Mouse (Mus musculus) kidney, embryonic 14.5 days (tissue): Measurements from ENCODE around the gene Vars. TPM values are rescaled to one million over a fixed set of nuclear protein-coding genes. Genes with fewer than 3 reads are reported as not detected.
"Not testable (repeated sequence)": the region's sequence is repeated elsewhere in the genome, so short reads cannot be mapped to it uniquely, and the experiment has no call there.

ENCODE experiments used
- ATAC-seq: fragments of 200-750 bp; cut with Nextera tagmentation; 2 replicates; pipeline ENCODE4 v1.8.0; 2017; ENCODE audit warnings: moderate number of reproducible peaks, mild to moderate bottlenecking, moderate TSS enrichment, moderate library complexity; ENCODE audit not compliant: low FRiP score, low TSS enrichment
- H3K27ac ChIP-seq: fragments of 300-500 bp; sonication (generic); 2 replicates; pipeline ENCODE4 v1.5.1; 2014; ENCODE audit warnings: low read depth, mild to moderate bottlenecking, low read length, moderate library complexity, mixed read lengths
- H3K27me3 ChIP-seq: fragments of 300-500 bp; sonication (generic); 2 replicates; pipeline ENCODE4 v1.6.1; 2014; ENCODE audit warnings: mild to moderate bottlenecking, low read length; ENCODE audit not compliant: control insufficient read depth, insufficient read depth
- H3K36me3 ChIP-seq: fragments of 300-500 bp; sonication (generic); 2 replicates; pipeline ENCODE4 v1.6.1; 2014; ENCODE audit warnings: low read length, mixed read lengths; ENCODE audit not compliant: control insufficient read depth, insufficient read depth
- H3K4me1 ChIP-seq: fragments of 300-500 bp; sonication (generic); 2 replicates; pipeline ENCODE4 v1.6.1; 2014; ENCODE audit warnings: low read length, mixed read lengths; ENCODE audit not compliant: control insufficient read depth, insufficient read depth
- H3K4me2 ChIP-seq: fragments of 300-500 bp; sonication (generic); replicated peaks from 2 replicates; pipeline ENCODE4 v1.6.1; 2014; ENCODE audit warnings: low read depth, mild to moderate bottlenecking, low read length
- H3K4me3 ChIP-seq: fragments of 300-500 bp; sonication (generic); 2 replicates; pipeline ENCODE4 v1.5.1; 2014; ENCODE audit warnings: mild to moderate bottlenecking, low read length
- H3K9ac ChIP-seq: fragments of 300-500 bp; sonication (generic); 2 replicates; pipeline ENCODE4 v1.6.1; 2014; ENCODE audit warnings: low read depth, mild to moderate bottlenecking, low read length, moderate library complexity
- H3K9me3 ChIP-seq: fragments of 300-500 bp; sonication (generic); 2 replicates; pipeline ENCODE4 v1.6.1; 2016; ENCODE audit warnings: low read length; ENCODE audit not compliant: control insufficient read depth
- WGBS: fragments of 180-500 bp; shearing (Covaris S2); extraction: QIAGEN DNeasy Blood & Tissue Kit; methylation state at CpG from one replicate; pipeline ENCODE4 v1.1.7; 2014; 5-methylcytosine and 5-hydroxymethylcytosine counted together
- polyA plus RNA-seq: library from polyadenylated mRNA; unstranded; fragments of >200 nt; fragmentation: Nextera tagmentation; extraction: Ambion mirVana; gene quantifications from 2 replicates; pipeline ENCODE4 v1.2.1, GENCODE M21; 2014

Vars gene
- polyA plus RNA-seq, 1 experiment from 2014 or later: 137 TPM

DNA sequence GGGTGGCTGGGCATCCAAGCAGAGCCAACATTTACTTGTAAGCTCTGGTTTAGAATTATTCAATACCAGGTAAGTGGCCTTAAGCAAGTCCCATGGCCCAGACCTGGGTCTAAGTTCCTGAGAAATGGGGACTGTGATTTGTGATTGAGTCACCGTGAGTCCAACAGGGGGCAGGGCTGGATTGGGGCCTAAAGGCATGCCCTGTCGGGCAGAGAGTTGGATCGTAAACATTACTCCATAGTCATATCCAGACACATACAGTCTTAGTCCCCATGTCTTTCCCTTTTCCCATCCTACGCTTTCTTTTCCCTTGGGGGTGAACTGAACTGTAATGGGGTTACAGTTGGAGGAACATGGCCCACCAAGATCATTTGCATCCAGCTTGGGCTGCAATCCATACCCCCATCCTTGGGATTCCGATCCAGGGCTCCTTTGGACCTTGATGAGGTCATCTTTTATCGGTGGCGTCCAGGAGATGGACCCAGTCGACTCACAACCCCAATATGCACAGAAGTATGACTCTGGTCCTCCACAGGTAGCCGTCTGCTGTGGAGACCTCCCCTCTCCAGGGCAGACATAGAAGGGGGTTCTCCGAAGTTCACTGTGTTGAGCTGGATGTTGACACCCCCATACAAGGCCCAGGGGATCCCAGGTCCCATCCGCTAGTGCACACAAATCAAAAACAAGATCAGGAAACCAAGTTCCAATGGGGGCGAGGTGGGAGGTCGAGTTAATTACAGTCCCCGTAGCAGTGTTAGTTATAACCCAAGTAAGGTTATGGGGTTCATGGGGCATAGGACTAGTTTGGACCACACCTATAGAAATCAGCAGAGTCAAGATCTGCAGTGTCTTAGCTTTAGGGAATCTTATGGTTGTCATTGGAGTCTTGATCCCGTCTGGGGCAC, 2.0 kb upstream of the Vars start:
- peak overlapping the region; percentile 97 for H3K4me2 ChIP-seq
- peaks cover 28% of the 10 kb centered on the region for H3K4me1 ChIP-seq
- H3K27ac ChIP-seq: no peak overlapping the region
- H3K36me3 ChIP-seq: peaks cover 16% of the 10 kb centered on the region; the same call in 1 of the 2 replicates
- 90% methylated on average over 15 of the region's 15 CpGs for WGBS
- H3K9ac ChIP-seq: peak overlapping the region; percentile 14; the same call in 1 of the 2 replicates
- peak overlapping the region; percentile 36; the same call in 1 of the 2 replicates for H3K4me3 ChIP-seq
- H3K9me3 ChIP-seq: no peaks in the 10 kb centered on the region
- ATAC-seq: no peak
- no peaks in the 10 kb centered on the region for H3K27me3 ChIP-seq

GRCm38 (mm10) chr17:34999871-35000716, 693 bp upstream of the Vars start:
- not testable (repeated sequence) for ATAC-seq, H3K9me3 ChIP-seq, H3K27me3 ChIP-seq
- H3K4me1 ChIP-seq: peaks cover 28% of the 10 kb centered on the region
- peak overlapping the region; percentile 98 for H3K27ac ChIP-seq
- H3K36me3 ChIP-seq: peaks cover 27% of the 10 kb centered on the region
- peak overlapping the region; percentile 95 for H3K4me3 ChIP-seq
- H3K9ac ChIP-seq: peak overlapping the region; percentile 86
- WGBS: 20% methylated on average over 29 of the region's 32 CpGs
- peak overlapping the region; percentile 97 for H3K4me2 ChIP-seq

- H3K36me3 ChIP-seq: peaks cover 39% of the 10 kb centered on the region
- peaks cover 28% of the 10 kb centered on the region for H3K4me1 ChIP-seq
- WGBS: under 1% methylated on average over 35 of the region's 35 CpGs
- no peaks in the 10 kb centered on the region for H3K9me3 ChIP-seq
- peak overlapping the region; percentile 97 for H3K4me2 ChIP-seq
- ATAC-seq: peak; percentile 9
- H3K9ac ChIP-seq: peak overlapping the region; percentile 86
- peak overlapping the region; percentile 98 for H3K27ac ChIP-seq
- peak overlapping the region; percentile 95 for H3K4me3 ChIP-seq
- H3K27me3 ChIP-seq: no peaks in the 10 kb centered on the region
Observed at GRCm38 (mm10) chr17:35001452-35002152, 815 bp downstream of the Vars start.

DNA sequence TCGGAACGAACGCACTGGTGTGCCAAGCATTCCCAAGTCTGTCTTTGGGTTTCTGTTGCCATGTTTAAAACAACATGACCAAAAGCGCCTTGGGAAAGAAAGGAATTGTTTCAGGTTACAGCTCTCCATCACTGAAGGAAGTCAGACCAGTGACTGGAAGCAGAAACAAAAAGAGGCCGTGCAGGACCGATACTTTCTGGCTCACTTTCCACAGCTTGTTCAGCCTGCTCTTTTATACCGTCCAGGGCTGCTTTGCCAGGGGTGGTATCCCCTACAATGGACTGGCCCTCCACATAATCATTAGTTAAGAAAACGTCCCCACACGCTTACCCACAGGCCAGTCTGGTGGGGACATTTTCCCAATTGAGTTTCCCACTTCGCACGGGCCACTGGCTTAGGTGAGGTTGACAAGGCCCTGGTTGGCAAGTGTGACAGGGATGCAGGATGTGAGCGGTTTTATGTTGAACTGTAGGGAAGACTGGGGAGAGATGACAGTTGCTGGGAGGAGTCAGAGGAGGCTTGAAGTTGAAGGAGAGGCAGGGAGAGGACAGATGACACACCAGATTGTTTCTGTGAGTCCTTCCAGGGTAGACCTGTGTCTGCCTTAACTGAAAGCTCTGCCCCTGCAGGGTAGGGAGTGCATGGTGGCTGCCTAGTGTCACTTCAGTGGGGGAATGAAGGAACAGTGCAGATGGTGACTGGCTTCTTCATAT, 1.5 kb downstream of the Vars start:
- Histone ChIP-seq H3K36me3 (peaks cover 45% of the 10 kb centered on the region), H3K4me1 (peaks cover 28% of the 10 kb centered on the region), H3K4me3 (peak overlapping the region; percentile 95), H3K9me3 (no peaks in the 10 kb centered on the region), H3K9ac (peak overlapping the region; percentile 86), H3K27ac (peak overlapping the region; percentile 98), H3K4me2 (peak overlapping the region; percentile 97), H3K27me3 (no peaks in the 10 kb centered on the region)
- WGBS: 5% methylated on average over 12 of the region's 12 CpGs
- no peak for ATAC-seq

- peaks cover 47% of the 10 kb centered on the region for H3K36me3 ChIP-seq
- H3K27me3 ChIP-seq: no peaks in the 10 kb centered on the region
- 50% methylated on average over 9 of the region's 9 CpGs for WGBS
- H3K9ac ChIP-seq: peak overlapping the region; percentile 86; the same call in 1 of the 2 replicates
- no peak overlapping the region for H3K27ac ChIP-seq
- peaks cover 28% of the 10 kb centered on the region for H3K4me1 ChIP-seq
- H3K4me3 ChIP-seq: peak overlapping the region; percentile 95
- no peak for ATAC-seq
- H3K4me2 ChIP-seq: peak overlapping the region; percentile 97
- no peaks in the 10 kb centered on the region for H3K9me3 ChIP-seq
Observed at GRCm38 (mm10) chr17:35003022-35003838, 2.4 kb downstream of the Vars start.

GRCm38 (mm10) chr17:35004075-35004717, 3.4 kb downstream of the Vars start:
- Histone ChIP-seq H3K4me3 (no peak overlapping the region), H3K9ac (no peak overlapping the region), H3K36me3 (peaks cover 49% of the 10 kb centered on the region), H3K4me2 (no peak overlapping the region), H3K9me3 (no peaks in the 10 kb centered on the region), H3K27ac (no peak overlapping the region), H3K27me3 (no peaks in the 10 kb centered on the region), H3K4me1 (peaks cover 24% of the 10 kb centered on the region)
- 94% methylated on average over 17 of the region's 17 CpGs for WGBS
- ATAC-seq: no peak

- Histone ChIP-seq H3K36me3 (peaks cover 57% of the 10 kb centered on the region), H3K4me1 (peaks cover 15% of the 10 kb centered on the region), H3K9ac (no peak overlapping the region), H3K4me3 (no peak overlapping the region), H3K9me3 (no peaks in the 10 kb centered on the region), H3K27ac (no peak overlapping the region), H3K4me2 (no peak overlapping the region), H3K27me3 (no peaks in the 10 kb centered on the region)
- no peak for ATAC-seq
- WGBS: 97% methylated on average over 10 of the region's 10 CpGs
Observed at GRCm38 (mm10) chr17:35005158-35005557, 4.4 kb downstream of the Vars start.
